30 mouse cellular contexts compared by ENCODE assay signal in the genomic region with DNA sequence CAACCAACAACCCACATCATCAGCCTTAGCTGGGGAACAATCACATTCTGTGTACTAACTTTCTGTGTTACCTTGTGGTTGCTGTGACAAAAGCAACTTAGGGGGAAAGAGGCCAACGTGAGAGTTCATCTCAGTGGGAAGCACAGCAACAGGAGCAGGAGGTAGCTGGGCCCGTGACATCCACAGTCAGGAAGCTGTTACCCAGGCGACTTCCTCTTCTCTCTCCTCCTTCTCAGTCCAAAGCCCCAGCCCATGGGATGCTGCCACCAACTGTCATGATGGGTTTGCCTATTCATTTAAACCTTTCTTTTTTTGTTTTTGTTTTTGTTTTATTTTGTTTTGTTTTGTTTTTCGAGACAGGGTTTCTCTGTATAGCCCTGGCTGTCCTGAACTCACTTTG. TPM values are rescaled to one million over a fixed set of nuclear protein-coding genes. Genes with fewer than 3 reads are reported as not detected.
A peak's percentile ranks its signal among the peaks of the same experiment; 100 is the strongest.
DNase-seq lines count a peak whose midpoint lies in the region; ATAC-seq and TF ChIP-seq lines count a peak whose summit lies in the region.
"Had no signal": no experiment of that assay in that cellular context is flagged by ENCODE, and none has a peak within 500 bp of the region (broad histone marks: within the 10 kb centered on the region; RNA-seq: fewer than 3 reads in every experiment).

No protein-coding gene starts in this region.

- no peak overlapping the region for H3K4me2 ChIP-seq in forebrain, embryonic 15.5 days (replicated peaks)
- H3K4me2 ChIP-seq: embryonic facial prominence, embryonic 12.5 days; embryonic facial prominence, embryonic 15.5 days; heart, embryonic 13.5 days; hindbrain, embryonic 12.5 days; hindbrain, embryonic 15.5 days had no signal

- 0 out of 2 replicates have a peak overlapping the region, but pooled peaks have one; percentile 40 for H3K27ac ChIP-seq in forebrain, embryonic 10.5 days
- H3K27ac ChIP-seq in forebrain, embryonic 15.5 days (replicated peaks) = no peak overlapping the region
- peak overlapping the region; percentile 10; the same call in 1 of the 2 replicates for H3K27ac ChIP-seq in layer of hippocampus, adult 2 months
- H3K27ac ChIP-seq: embryonic facial prominence, embryonic 12.5 days; embryonic facial prominence, embryonic 15.5 days; gastrocnemius, adult 2 months; heart, adult 2 months; heart, embryonic 10.5 days; heart, embryonic 13.5 days; hindbrain, embryonic 12.5 days; hindbrain, embryonic 15.5 days had no signal

- 51% methylated on average over 4 of the region's 4 CpGs for WGBS in forebrain, embryonic 10.5 days
- WGBS in forebrain, embryonic 15.5 days = 41% methylated on average over 4 of the region's 4 CpGs

- no peak for DNase-seq in forebrain, embryonic 10.5 days (ENCODE audit: extremely low spot score, low spot score)
- DNase-seq in layer of hippocampus, adult 2 months (ENCODE audit: low spot score in 2 of 2) = no peak
- no peak for DNase-seq in layer of hippocampus, adult 9-11 months
- no peak for DNase-seq in kidney, postnatal 14 days
- no peak for DNase-seq in cerebellum, adult 11-12 months
- DNase-seq: adrenal gland, adult 2 months; adrenal gland, postnatal 14 days; B cell, adult 2 months; cerebellum, adult 11 months; cerebellum, adult 9-10 months; cerebellum, postnatal 14 days; forebrain, postnatal 0 days; gastrocnemius, adult 2 months; gastrocnemius, postnatal 14 days; heart, adult 2 months; heart, postnatal 14 days; heart, postnatal 4 days had no signal

- no peaks in the 10 kb centered on the region for H3K9me3 ChIP-seq in forebrain, embryonic 10.5 days
- no peaks in the 10 kb centered on the region for H3K9me3 ChIP-seq in forebrain, embryonic 15.5 days
- no peaks in the 10 kb centered on the region for H3K9me3 ChIP-seq in megakaryocyte, embryonic 14.5 days
- H3K9me3 ChIP-seq: embryonic facial prominence, embryonic 12.5 days; embryonic facial prominence, embryonic 15.5 days; G1E; heart, embryonic 10.5 days; heart, embryonic 13.5 days; hindbrain, embryonic 12.5 days; hindbrain, embryonic 15.5 days had no signal

- no peak overlapping the region for H3K9ac ChIP-seq in forebrain, embryonic 15.5 days (replicated peaks)
- H3K9ac ChIP-seq: embryonic facial prominence, embryonic 12.5 days; embryonic facial prominence, embryonic 15.5 days; forebrain, postnatal 0 days; heart, embryonic 13.5 days; hindbrain, embryonic 12.5 days; hindbrain, embryonic 15.5 days had no signal

- no peaks in the 10 kb centered on the region for H3K27me3 ChIP-seq in forebrain, embryonic 10.5 days (ENCODE audit: poor library complexity, severe bottlenecking)
- no peaks in the 10 kb centered on the region for H3K27me3 ChIP-seq in forebrain, embryonic 15.5 days
- H3K27me3 ChIP-seq in megakaryocyte, embryonic 14.5 days (replicated peaks) = no peaks in the 10 kb centered on the region
- H3K27me3 ChIP-seq: CH12.LX; embryonic facial prominence, embryonic 12.5 days; embryonic facial prominence, embryonic 15.5 days; heart, embryonic 13.5 days; hindbrain, embryonic 12.5 days; hindbrain, embryonic 15.5 days; Patski had no signal

- ATAC-seq in forebrain, embryonic 15.5 days (replicated peaks) = no peak
- peak; percentile 73 for ATAC-seq in granulocyte monocyte progenitor cell, adult 5-6 weeks (replicated peaks; ENCODE audit: poor library complexity, severe bottlenecking)
- ATAC-seq: forebrain, postnatal 0 days; intestine, postnatal 0 days; Patski had no signal

- no peaks in the 10 kb centered on the region for H3K36me3 ChIP-seq in forebrain, embryonic 10.5 days (replicated peaks)
- H3K36me3 ChIP-seq in forebrain, embryonic 15.5 days = no peaks in the 10 kb centered on the region
- peaks cover 22% of the 10 kb centered on the region for H3K36me3 ChIP-seq in megakaryocyte, embryonic 14.5 days (replicated peaks; ENCODE audit: low read length)
- H3K36me3 ChIP-seq: embryonic facial prominence, embryonic 12.5 days; embryonic facial prominence, embryonic 15.5 days; heart, embryonic 10.5 days; hindbrain, embryonic 12.5 days; hindbrain, embryonic 15.5 days had no signal

- H3K4me3 ChIP-seq in forebrain, embryonic 10.5 days = no peak overlapping the region
- H3K4me3 ChIP-seq in forebrain, embryonic 15.5 days = no peak overlapping the region
- H3K4me3 ChIP-seq in layer of hippocampus, adult 2 months = no peak overlapping the region
- H3K4me3 ChIP-seq in megakaryocyte, embryonic 14.5 days (replicated peaks) = peak overlapping the region; percentile 18
- H3K4me3 ChIP-seq: embryonic facial prominence, embryonic 12.5 days; embryonic facial prominence, embryonic 15.5 days; gastrocnemius, adult 2 months; heart, adult 2 months; heart, embryonic 10.5 days; heart, embryonic 13.5 days; hindbrain, embryonic 12.5 days; hindbrain, embryonic 15.5 days had no signal

- TF ChIP-seq CTCF in layer of hippocampus, adult 2 months (conservative IDR thresholded peaks at IDR 0.05) = no peak

- H3K4me1 ChIP-seq in forebrain, embryonic 10.5 days = peaks cover 23% of the 10 kb centered on the region
- peaks cover 22% of the 10 kb centered on the region for H3K4me1 ChIP-seq in forebrain, embryonic 15.5 days
- peaks cover 70% of the 10 kb centered on the region for H3K4me1 ChIP-seq in megakaryocyte, embryonic 14.5 days
- H3K4me1 ChIP-seq: embryonic facial prominence, embryonic 12.5 days; embryonic facial prominence, embryonic 15.5 days had no signal

RNA-seq across cellular contexts. Expression of a gene that starts 25.7 kb away (rescaled TPM):
- 10.7 and 11.2 TPM in 2 replicates for polyA plus RNA-seq in forebrain, embryonic 10.5 days (2016; fragmentation: Nextera tagmentation; extraction: Ambion mirVana)
- 71.2 TPM in 2 replicates for polyA plus RNA-seq in forebrain, embryonic 15.5 days (2015; fragmentation: Nextera tagmentation; extraction: Ambion mirVana)
- total RNA-seq in layer of hippocampus, adult 2 months (2021) = 10 to 100 TPM; 91.0 to 94.0 TPM
- total RNA-seq in granulocyte monocyte progenitor cell, adult 5-6 weeks (2014; fragmentation: Nextera tagmentation) = 29.0 and 34.0 TPM in 2 replicates
- total RNA-seq in granulocyte monocyte progenitor cell, adult 5-6 weeks (2017) = 12.9 and 14.2 TPM in 2 replicates
- polyA plus RNA-seq in megakaryocyte, embryonic 14.5 days (2012; ENCODE audit: insufficient read depth, low replicate concordance) = 0.65 and 3.4 TPM in 2 replicates
